10 mouse cellular contexts compared by ENCODE assay signal in genomic region chr8:8649536-8649935, GRCm38 (mm10). TPM values are rescaled to one million over a fixed set of nuclear protein-coding genes. Genes with fewer than 3 reads are reported as not detected.
DNase-seq lines count a peak whose midpoint lies in the region; ATAC-seq and TF ChIP-seq lines count a peak whose summit lies in the region.
"Had no signal": no experiment of that assay in that cellular context is flagged by ENCODE, and none has a peak within 500 bp of the region (broad histone marks: within the 10 kb centered on the region; RNA-seq: fewer than 3 reads in every experiment).

No protein-coding gene starts in this region.

- ATAC-seq in lung, embryonic 15.5 days (ENCODE audit: borderline replicate concordance, extremely low read depth, low FRiP score, low TSS enrichment), result peak; percentile 20; the same call in 1 of the 2 replicates
- ATAC-seq in hindbrain, embryonic 16.5 days, result peak; percentile 6; the same call in 1 of the 2 replicates
- no peak for ATAC-seq in stomach, embryonic 15.5 days (ENCODE audit: insufficient read depth, low FRiP score, low read depth)
- no peak for ATAC-seq in midbrain, embryonic 15.5 days (replicated peaks)
- ATAC-seq in midbrain, embryonic 16.5 days, result no peak
- ATAC-seq: liver, embryonic 12.5 days; Patski had no signal

- DNase-seq in gastrocnemius, adult 2 months, result peak; percentile 31
- DNase-seq in gastrocnemius, adult 18-20 months (ENCODE audit: low spot score), result no peak
- no peak for DNase-seq in lung, adult 2 months

- H3K27ac ChIP-seq in gastrocnemius, adult 2 months, result peak overlapping the region; percentile 24; the same call in 1 of the 2 replicates
- H3K27ac ChIP-seq in lung, embryonic 15.5 days, result peak overlapping the region; percentile 53
- no peak overlapping the region for H3K27ac ChIP-seq in hindbrain, embryonic 16.5 days (ENCODE audit: low read depth, low read length)
- H3K27ac ChIP-seq in stomach, embryonic 15.5 days, result peak overlapping the region; percentile 52; the same call in 1 of the 2 replicates
- no peak overlapping the region for H3K27ac ChIP-seq in midbrain, embryonic 15.5 days
- no peak overlapping the region for H3K27ac ChIP-seq in midbrain, embryonic 16.5 days (ENCODE audit: low read length)
- H3K27ac ChIP-seq: liver, embryonic 12.5 days had no signal

- TF ChIP-seq POLR2A in lung, adult 2 months (IDR thresholded peaks at IDR 0.05; ENCODE audit: borderline replicate concordance, extremely low read depth, low read depth, low read length), result no peak

- H3K4me2 ChIP-seq in lung, embryonic 15.5 days, result no peak overlapping the region
- 0 out of 2 replicates have a peak overlapping the region, but pooled peaks have one; percentile 9 for H3K4me2 ChIP-seq in hindbrain, embryonic 16.5 days (ENCODE audit: low read length)
- no peak overlapping the region for H3K4me2 ChIP-seq in stomach, embryonic 15.5 days
- no peak overlapping the region for H3K4me2 ChIP-seq in midbrain, embryonic 15.5 days
- H3K4me2 ChIP-seq in midbrain, embryonic 16.5 days (ENCODE audit: low read length), result no peak overlapping the region
- H3K4me2 ChIP-seq: liver, embryonic 12.5 days had no signal

- 69% methylated on average over 3 of the region's 3 CpGs for WGBS in lung, embryonic 15.5 days
- 42% methylated on average over 3 of the region's 3 CpGs for WGBS in lung, adult 2 months
- WGBS in hindbrain, embryonic 16.5 days, result 73% methylated on average over 3 of the region's 3 CpGs
- WGBS in stomach, embryonic 15.5 days, result 77% methylated on average over 3 of the region's 3 CpGs
- WGBS in midbrain, embryonic 15.5 days, result 89% methylated on average over 3 of the region's 3 CpGs
- WGBS in midbrain, embryonic 16.5 days, result 82% methylated on average over 3 of the region's 3 CpGs

- peaks cover 53% of the 10 kb centered on the region for H3K4me1 ChIP-seq in lung, embryonic 15.5 days
- peaks cover 20% of the 10 kb centered on the region for H3K4me1 ChIP-seq in lung, adult 2 months (ENCODE audit: control insufficient read depth, insufficient read depth, low read length)
- H3K4me1 ChIP-seq in hindbrain, embryonic 16.5 days (ENCODE audit: control insufficient read depth, insufficient read depth, low read depth, low read length), result peaks cover 33% of the 10 kb centered on the region
- H3K4me1 ChIP-seq in stomach, embryonic 15.5 days, result peaks cover 33% of the 10 kb centered on the region
- H3K4me1 ChIP-seq in midbrain, embryonic 15.5 days, result peaks cover 34% of the 10 kb centered on the region
- H3K4me1 ChIP-seq in midbrain, embryonic 16.5 days (ENCODE audit: control insufficient read depth, insufficient read depth, low read length), result peaks cover 23% of the 10 kb centered on the region

- H3K9me3 ChIP-seq in lung, embryonic 15.5 days, result no peaks in the 10 kb centered on the region
- H3K9me3 ChIP-seq in hindbrain, embryonic 16.5 days (ENCODE audit: control insufficient read depth, low read length), result no peaks in the 10 kb centered on the region
- no peaks in the 10 kb centered on the region for H3K9me3 ChIP-seq in stomach, embryonic 15.5 days
- H3K9me3 ChIP-seq in midbrain, embryonic 15.5 days, result no peaks in the 10 kb centered on the region
- no peaks in the 10 kb centered on the region for H3K9me3 ChIP-seq in midbrain, embryonic 16.5 days (replicated peaks; ENCODE audit: control insufficient read depth, low read length, poor library complexity, severe bottlenecking)
- H3K9me3 ChIP-seq: liver, embryonic 12.5 days had no signal

- peak overlapping the region; percentile 33 for H3K4me3 ChIP-seq in gastrocnemius, adult 2 months
- no peak overlapping the region for H3K4me3 ChIP-seq in lung, embryonic 15.5 days
- H3K4me3 ChIP-seq in lung, adult 2 months (replicated peaks; ENCODE audit: extremely low read depth, low read depth, low read length), result no peak overlapping the region
- no peak overlapping the region for H3K4me3 ChIP-seq in hindbrain, embryonic 16.5 days (ENCODE audit: low read length)
- no peak overlapping the region for H3K4me3 ChIP-seq in stomach, embryonic 15.5 days (replicated peaks)
- no peak overlapping the region for H3K4me3 ChIP-seq in midbrain, embryonic 15.5 days
- H3K4me3 ChIP-seq in midbrain, embryonic 16.5 days (ENCODE audit: low read depth, low read length), result no peak overlapping the region
- H3K4me3 ChIP-seq: liver, embryonic 12.5 days had no signal

- H3K27me3 ChIP-seq in lung, embryonic 15.5 days, result no peaks in the 10 kb centered on the region
- H3K27me3 ChIP-seq in hindbrain, embryonic 16.5 days (replicated peaks; ENCODE audit: control insufficient read depth, insufficient read depth, low read length), result no peaks in the 10 kb centered on the region
- H3K27me3 ChIP-seq in stomach, embryonic 15.5 days (replicated peaks), result no peaks in the 10 kb centered on the region
- peaks cover 24% of the 10 kb centered on the region for H3K27me3 ChIP-seq in midbrain, embryonic 15.5 days (replicated peaks)
- H3K27me3 ChIP-seq in midbrain, embryonic 16.5 days (ENCODE audit: control insufficient read depth, insufficient read depth, low read depth, low read length), result peaks cover 3% of the 10 kb centered on the region
- H3K27me3 ChIP-seq: liver, embryonic 12.5 days; Patski had no signal

- H3K36me3 ChIP-seq in lung, embryonic 15.5 days, result no peaks in the 10 kb centered on the region
- no peaks in the 10 kb centered on the region for H3K36me3 ChIP-seq in hindbrain, embryonic 16.5 days (ENCODE audit: control insufficient read depth, insufficient read depth, low read length)
- no peaks in the 10 kb centered on the region for H3K36me3 ChIP-seq in stomach, embryonic 15.5 days
- no peaks in the 10 kb centered on the region for H3K36me3 ChIP-seq in midbrain, embryonic 15.5 days (replicated peaks)
- H3K36me3 ChIP-seq in midbrain, embryonic 16.5 days (ENCODE audit: control insufficient read depth, insufficient read depth, low read length), result no peaks in the 10 kb centered on the region
- H3K36me3 ChIP-seq: liver, embryonic 12.5 days had no signal

- H3K9ac ChIP-seq in lung, embryonic 15.5 days, result no peak overlapping the region
- no peak overlapping the region for H3K9ac ChIP-seq in hindbrain, embryonic 16.5 days (ENCODE audit: low read depth, low read length)
- no peak overlapping the region for H3K9ac ChIP-seq in stomach, embryonic 15.5 days
- H3K9ac ChIP-seq in midbrain, embryonic 15.5 days, result no peak overlapping the region
- H3K9ac ChIP-seq in midbrain, embryonic 16.5 days (ENCODE audit: low read depth, low read length), result no peak overlapping the region
- H3K9ac ChIP-seq: liver, embryonic 12.5 days had no signal

- intact Hi-C loops in gastrocnemius, adult 2 months (cut with DNase I), result loop anchor here (10.0 kb wide), 1 partner anchor 165 kb away; no protein-coding TSS in a partner anchor

- no peak for TF ChIP-seq CTCF in gastrocnemius, adult 2 months (IDR thresholded peaks at IDR 0.05)
- no peak for TF ChIP-seq CTCF in lung, adult 2 months (IDR thresholded peaks at IDR 0.05; ENCODE audit: insufficient read depth, low read length)

RNA-seq across cellular contexts. Expression of gene Efnb2, which starts 11.5 kb away (rescaled TPM):
- total RNA-seq in gastrocnemius, adult 2 months (2021), result 1 to 10 TPM; 5.7 to 6.6 TPM
- total RNA-seq in gastrocnemius, adult 18-20 months (2021), result 1 to 10 TPM; 3.0 to 6.7 TPM
- polyA plus RNA-seq in lung, embryonic 15.5 days (2015; fragmentation: Nextera tagmentation; extraction: Ambion mirVana), result 25.7 and 26.2 TPM in 2 replicates
- 161 and 250 TPM in 2 replicates for polyA plus RNA-seq in lung, adult 2 months (2012; rRNA removed)
- polyA plus RNA-seq in hindbrain, embryonic 16.5 days (2015; fragmentation: Nextera tagmentation; extraction: Ambion mirVana), result 9.6 and 16.8 TPM in 2 replicates
- 15.5 and 15.6 TPM in 2 replicates for polyA plus RNA-seq in stomach, embryonic 15.5 days (2015; fragmentation: Nextera tagmentation; extraction: Ambion mirVana)
- 14.1 and 14.8 TPM in 2 replicates for polyA plus RNA-seq in midbrain, embryonic 15.5 days (2015; fragmentation: Nextera tagmentation; extraction: Ambion mirVana)
- polyA plus RNA-seq in midbrain, embryonic 16.5 days (2015; fragmentation: Nextera tagmentation; extraction: Ambion mirVana), result 10.0 and 10.8 TPM in 2 replicates

RNA-seq across cellular contexts. Expression of gene Arglu1, which starts 40.8 kb away (rescaled TPM):
- total RNA-seq in gastrocnemius, adult 2 months (2021), result 10 to 100 TPM; 36.4 to 41.4 TPM
- total RNA-seq in gastrocnemius, adult 18-20 months (2021), result 10 to 100 TPM; 38.7 to 42.4 TPM
- 152 and 154 TPM in 2 replicates for polyA plus RNA-seq in lung, embryonic 15.5 days (2015; fragmentation: Nextera tagmentation; extraction: Ambion mirVana)
- polyA plus RNA-seq in lung, adult 2 months (2012; rRNA removed), result 27.3 and 50.2 TPM in 2 replicates
- polyA plus RNA-seq in hindbrain, embryonic 16.5 days (2015; fragmentation: Nextera tagmentation; extraction: Ambion mirVana), result 111 and 117 TPM in 2 replicates
- 137 and 142 TPM in 2 replicates for polyA plus RNA-seq in stomach, embryonic 15.5 days (2015; fragmentation: Nextera tagmentation; extraction: Ambion mirVana)
- 158 and 183 TPM in 2 replicates for polyA plus RNA-seq in midbrain, embryonic 15.5 days (2015; fragmentation: Nextera tagmentation; extraction: Ambion mirVana)
- 150 and 173 TPM in 2 replicates for polyA plus RNA-seq in midbrain, embryonic 16.5 days (2015; fragmentation: Nextera tagmentation; extraction: Ambion mirVana)

Comparison
In these comparisons a context has a peak if more than half of its experiments do, and no peak if none do; other contexts are left out.
1. H3K27ac ChIP-seq: peak in gastrocnemius, adult 2 months (single experiment), lung, embryonic 15.5 days (single experiment) and stomach, embryonic 15.5 days (single experiment); none in hindbrain, embryonic 16.5 days (single experiment), midbrain, embryonic 15.5 days (single experiment) and midbrain, embryonic 16.5 days (single experiment).
2. ATAC-seq: peak in lung, embryonic 15.5 days (single experiment) and hindbrain, embryonic 16.5 days (single experiment); none in stomach, embryonic 15.5 days (single experiment), midbrain, embryonic 15.5 days (single experiment) and midbrain, embryonic 16.5 days (single experiment).